Mouse (Mus musculus) embryonic fibroblast, embryonic 13.5 days (primary cell): ENCODE results near the gene Cd164. TPM values are rescaled to one million over a fixed set of nuclear protein-coding genes. Genes with fewer than 3 reads are reported as not detected.
"Not testable (repeated sequence)": the region's sequence is repeated elsewhere in the genome, so short reads cannot be mapped to it uniquely, and the experiment has no call there.

Experiments used
- H3K27ac ChIP-seq: 2 replicates; pipeline ENCODE4 v1.5.1; 2012; ENCODE audit warnings: low read length, control low read depth, inconsistent platforms; ENCODE audit not compliant: insufficient read depth
- H3K4me1 ChIP-seq: 2 replicates; pipeline ENCODE4 v1.6.1; 2011; ENCODE audit warnings: low read length; ENCODE audit not compliant: control insufficient read depth, insufficient read depth
- H3K4me3 ChIP-seq: 2 replicates; pipeline ENCODE4 v1.5.1; 2011; ENCODE audit warnings: mild to moderate bottlenecking, control low read depth, low read length; ENCODE audit not compliant: insufficient read depth
- CTCF ChIP-seq: IDR thresholded peaks from 2 replicates; pipeline ENCODE4 v1.5.1; 2011; ENCODE audit warnings: mild to moderate bottlenecking, control low read depth, low read length, moderate library complexity, borderline replicate concordance; ENCODE audit not compliant: insufficient read depth
- POLR2A ChIP-seq: IDR thresholded peaks from 2 replicates; pipeline ENCODE4 v1.6.1; 2011; ENCODE audit warnings: low read depth, mild to moderate bottlenecking, control low read depth, low read length, moderate library complexity
- polyA plus RNA-seq: library from polyadenylated mRNA; stranded (reverse); fragments of >200 nt; gene quantifications from 2 replicates; pipeline ENCODE4 v1.2.4, GENCODE M21; 2011; ENCODE audit warnings: low read depth; ENCODE audit not compliant: missing spikeins, insufficient read length

The Cd164 gene
- polyA plus RNA-seq, 1 experiment: 337 TPM

- peaks cover 4% of the 10 kb centered on the region; the same call in 1 of the 2 replicates for H3K4me1 ChIP-seq
- no peak overlapping the region for H3K27ac ChIP-seq
- TF ChIP-seq CTCF: no peak
- no peak for TF ChIP-seq POLR2A
- H3K4me3 ChIP-seq: peak overlapping the region; percentile 66
Observed at GRCm38 (mm10) chr10:41490518-41490873, 28.7 kb upstream of the Cd164 start.

- Histone ChIP-seq H3K4me1 (peaks cover 4% of the 10 kb centered on the region; the same call in 1 of the 2 replicates), H3K27ac (no peak overlapping the region), H3K4me3 (no peak overlapping the region)
- TF ChIP-seq POLR2A (no peak), CTCF (no peak)
Observed at GRCm38 (mm10) chr10:41491111-41491510, 28.1 kb upstream of the Cd164 start.

DNA sequence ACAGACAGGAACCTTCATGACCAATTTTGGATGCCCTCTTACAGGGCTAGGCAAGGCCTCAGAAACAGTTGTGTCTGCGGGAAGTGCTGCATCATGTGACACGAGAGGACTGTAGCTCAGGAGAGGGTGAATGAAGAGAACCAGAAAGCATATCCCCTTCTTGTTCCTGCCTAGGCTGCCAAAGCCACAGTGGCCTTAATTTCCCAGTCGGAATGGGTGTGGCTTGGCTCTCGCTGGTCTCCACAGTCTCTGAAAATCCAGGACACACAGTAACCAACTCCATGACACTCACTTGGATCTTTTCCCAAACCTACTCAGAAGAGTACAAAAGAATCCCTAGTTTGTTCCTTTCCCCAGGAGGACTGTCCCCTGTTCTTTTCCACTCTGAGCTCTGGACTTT, 18.3 kb upstream of the Cd164 start:
- no peak overlapping the region for H3K27ac ChIP-seq
- no peak for TF ChIP-seq POLR2A
- no peak for TF ChIP-seq CTCF
- H3K4me1 ChIP-seq: no peaks in the 10 kb centered on the region
- H3K4me3 ChIP-seq: no peak overlapping the region

- H3K4me1 ChIP-seq: no peaks in the 10 kb centered on the region
- TF ChIP-seq CTCF (no peak), POLR2A (no peak)
- H3K4me3 ChIP-seq: no peak overlapping the region
- H3K27ac ChIP-seq: no peak overlapping the region
Observed at GRCm38 (mm10) chr10:41504996-41505395, 14.2 kb upstream of the Cd164 start.

- not testable (repeated sequence) for H3K4me1 ChIP-seq, H3K4me3 ChIP-seq, H3K27ac ChIP-seq
- TF ChIP-seq CTCF: peak; percentile 66
Observed at GRCm38 (mm10) chr10:41505446-41505845, 13.8 kb upstream of the Cd164 start.

- TF ChIP-seq POLR2A (no peak), CTCF (peak; percentile 52; the same call in 1 of the 2 replicates)
Observed at GRCm38 (mm10) chr10:41509160-41509559, 10.1 kb upstream of the Cd164 start.

GRCm38 (mm10) chr10:41514301-41514700, 4.9 kb upstream of the Cd164 start:
- TF ChIP-seq CTCF (no peak), POLR2A (no peak)
- Histone ChIP-seq H3K4me3 (no peak overlapping the region), H3K4me1 (no peaks in the 10 kb centered on the region), H3K27ac (no peak overlapping the region)

More at GRCm38 (mm10) chr10:41509160-41509559, 10.1 kb upstream of the Cd164 start:
- no peak overlapping the region for H3K27ac ChIP-seq
- no peaks in the 10 kb centered on the region for H3K4me1 ChIP-seq
- H3K4me3 ChIP-seq: no peak overlapping the region

GRCm38 (mm10) chr10:41514921-41515320, 4.3 kb upstream of the Cd164 start:
- TF ChIP-seq CTCF: no peak
- TF ChIP-seq POLR2A: no peak
- no peak overlapping the region for H3K27ac ChIP-seq
- H3K4me1 ChIP-seq: no peaks in the 10 kb centered on the region
- no peak overlapping the region for H3K4me3 ChIP-seq

- Histone ChIP-seq H3K4me3 (peak overlapping the region; percentile 75), H3K27ac (peak overlapping the region; percentile 32; the same call in 1 of the 2 replicates), H3K4me1 (no peaks in the 10 kb centered on the region; the same call in 1 of the 2 replicates)
- no peak for TF ChIP-seq POLR2A
- TF ChIP-seq CTCF: peak; percentile 36; the same call in 1 of the 2 replicates
Observed at GRCm38 (mm10) chr10:41518508-41518980, 670 bp upstream of the Cd164 start.

- peak overlapping the region; percentile 93 for H3K27ac ChIP-seq
- no peaks in the 10 kb centered on the region; the same call in 1 of the 2 replicates for H3K4me1 ChIP-seq
- no peak for TF ChIP-seq CTCF
- TF ChIP-seq POLR2A: peak; percentile 32; the same call in 1 of the 2 replicates
- H3K4me3 ChIP-seq: peak overlapping the region; percentile 95
Observed at GRCm38 (mm10) chr10:41519640-41520409, 611 bp downstream of the Cd164 start.
